Mouse (Mus musculus) right cerebral cortex, postnatal 36 days (tissue): ENCODE data around the gene Kat5.

Source experiments
- DNase-seq, 2 experiments: peaks; one replicate each; pipeline ENCODE4 v3.0.0; 2022; ENCODE audit warnings: low spot score in 2 of 2, mixed read lengths in 1 of 2

Kat5 gene

GRCm38 (mm10) chr19:5571831-5572230 lies 38.2 kb downstream of the Kat5 start:
- DNase-seq = no peak

- no peak for DNase-seq
Observed at GRCm38 (mm10) chr19:5570353-5571246, 39.4 kb downstream of the Kat5 start.

- DNase-seq = no peak
Observed at GRCm38 (mm10) chr19:5569521-5569920, 40.5 kb downstream of the Kat5 start.

GRCm38 (mm10) chr19:5568470-5569140 lies 41.4 kb downstream of the Kat5 start:
- peak; percentile 46 to 47 for DNase-seq

- DNase-seq = peak; percentile 67 to 80
Observed at GRCm38 (mm10) chr19:5567534-5568469, 42.2 kb downstream of the Kat5 start, which contains the start of gene Ap5b1. TSS of gene Ap5b1 (plus strand) at chr19:5568025.

- no peak for DNase-seq
Observed at GRCm38 (mm10) chr19:5567180-5567533, 42.9 kb downstream of the Kat5 start.

GRCm38 (mm10) chr19:5566316-5566715 lies 43.7 kb downstream of the Kat5 start:
- DNase-seq = no peak

GRCm38 (mm10) chr19:5562776-5563175 lies 47.3 kb downstream of the Kat5 start:
- DNase-seq = no peak

- DNase-seq = no peak
Observed at GRCm38 (mm10) chr19:5561886-5562285, 48.2 kb downstream of the Kat5 start.

GRCm38 (mm10) chr19:5561252-5561790 lies 48.7 kb downstream of the Kat5 start:
- no peak for DNase-seq

GRCm38 (mm10) chr19:5560457-5561041 lies 49.5 kb downstream of the Kat5 start, which contains the start of gene Ovol1:
TSS of gene Ovol1 (minus strand) at chr19:5560646.
- DNase-seq = no peak

- DNase-seq = no peak
Observed at GRCm38 (mm10) chr19:5559631-5560456, 50.2 kb downstream of the Kat5 start.

GRCm38 (mm10) chr19:5559229-5559628 lies 50.8 kb downstream of the Kat5 start:
- DNase-seq = no peak

- DNase-seq = no peak
Observed at GRCm38 (mm10) chr19:5558770-5559169, 51.3 kb downstream of the Kat5 start.

GRCm38 (mm10) chr19:5558169-5558568 lies 51.9 kb downstream of the Kat5 start:
- no peak for DNase-seq

GRCm38 (mm10) chr19:5554212-5554611 lies 55.8 kb downstream of the Kat5 start:
- no peak for DNase-seq

GRCm38 (mm10) chr19:5553802-5554201 lies 56.2 kb downstream of the Kat5 start:
- DNase-seq = no peak
